Mouse (Mus musculus) limb, embryonic 13.5 days (tissue): Measurements from ENCODE around the gene Grm8. TPM values are rescaled to one million over a fixed set of nuclear protein-coding genes. Genes with fewer than 3 reads are reported as not detected.
"Not testable (repeated sequence)": the region's sequence is repeated elsewhere in the genome, so short reads cannot be mapped to it uniquely, and the experiment has no call there.

Experiments
- ATAC-seq: fragments of 200-750 bp; cut with Nextera tagmentation; 2 replicates; pipeline ENCODE4 v1.8.0; 2017; ENCODE audit warnings: low read depth, moderate number of reproducible peaks, moderate TSS enrichment; ENCODE audit not compliant: low FRiP score
- H3K27ac ChIP-seq: fragments of 300-500 bp; sonication (generic); 2 replicates; pipeline ENCODE4 v1.5.1; 2015; ENCODE audit warnings: inconsistent platforms, mild to moderate bottlenecking, moderate library complexity
- H3K27me3 ChIP-seq: fragments of 300-500 bp; sonication (generic); 2 replicates; pipeline ENCODE4 v1.6.1; 2015; ENCODE audit warnings: mild to moderate bottlenecking, inconsistent platforms
- H3K36me3 ChIP-seq: fragments of 300-500 bp; sonication (generic); 2 replicates; pipeline ENCODE4 v1.6.1; 2015; ENCODE audit warnings: inconsistent platforms, mild to moderate bottlenecking, moderate library complexity
- H3K4me1 ChIP-seq: fragments of 300-500 bp; sonication (generic); 2 replicates; pipeline ENCODE4 v1.6.1; 2015; ENCODE audit warnings: inconsistent platforms
- H3K4me2 ChIP-seq: fragments of 300-500 bp; sonication (generic); replicated peaks from 2 replicates; pipeline ENCODE4 v1.6.1; 2015; ENCODE audit warnings: inconsistent platforms, mild to moderate bottlenecking, moderate library complexity
- H3K4me3 ChIP-seq: fragments of 300-500 bp; sonication (generic); 2 replicates; pipeline ENCODE4 v1.5.1; 2015; ENCODE audit warnings: moderate library complexity, mild to moderate bottlenecking, inconsistent platforms
- H3K9ac ChIP-seq: fragments of 300-500 bp; sonication (generic); 2 replicates; pipeline ENCODE4 v1.6.1; 2015; ENCODE audit warnings: mild to moderate bottlenecking, inconsistent platforms
- H3K9me3 ChIP-seq: fragments of 300-500 bp; sonication (generic); 2 replicates; pipeline ENCODE4 v1.6.1; 2016; ENCODE audit warnings: inconsistent platforms
- WGBS: fragments of 180-500 bp; shearing (Covaris S2); methylation state at CpG from one replicate; pipeline ENCODE4 v1.1.7; 2015; 5-methylcytosine and 5-hydroxymethylcytosine counted together
- polyA plus RNA-seq: library from polyadenylated mRNA; unstranded; fragments of >200 nt; fragmentation: Nextera tagmentation; extraction: Ambion mirVana; gene quantifications from 2 replicates; pipeline ENCODE4 v1.2.1, GENCODE M21; 2015

The Grm8 gene
- polyA plus RNA-seq, 1 experiment from 2014 or later = 1.5 TPM

DNA sequence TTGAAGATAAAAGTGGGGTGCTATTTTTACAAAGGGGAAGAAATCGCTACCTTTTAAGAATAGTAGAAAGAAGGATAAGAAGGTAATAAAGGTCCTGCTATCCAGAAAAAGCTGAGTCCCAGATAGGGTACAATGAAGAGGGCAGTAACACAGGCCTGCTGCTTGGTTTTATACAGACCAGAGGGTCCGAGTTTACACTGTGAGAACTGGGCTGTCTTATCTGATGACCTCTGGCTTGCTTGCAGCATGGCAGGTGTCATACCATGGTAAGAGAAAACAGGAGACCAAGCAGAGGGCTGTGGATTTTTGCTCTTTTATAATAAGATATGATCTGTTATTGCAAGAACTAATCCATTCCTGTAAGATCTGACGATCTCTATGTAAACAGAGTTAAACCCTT is 206.9 kb downstream of the Grm8 start:
- no peak overlapping the region for H3K9ac ChIP-seq
- no peak for ATAC-seq
- no peaks in the 10 kb centered on the region for H3K4me1 ChIP-seq
- 51% methylated on average over 3 of the region's 3 CpGs for WGBS
- no peaks in the 10 kb centered on the region for H3K27me3 ChIP-seq
- H3K4me3 ChIP-seq = no peak overlapping the region
- H3K36me3 ChIP-seq = no peaks in the 10 kb centered on the region
- H3K4me2 ChIP-seq = no peak overlapping the region
- H3K9me3 ChIP-seq = no peaks in the 10 kb centered on the region
- no peak overlapping the region for H3K27ac ChIP-seq

DNA sequence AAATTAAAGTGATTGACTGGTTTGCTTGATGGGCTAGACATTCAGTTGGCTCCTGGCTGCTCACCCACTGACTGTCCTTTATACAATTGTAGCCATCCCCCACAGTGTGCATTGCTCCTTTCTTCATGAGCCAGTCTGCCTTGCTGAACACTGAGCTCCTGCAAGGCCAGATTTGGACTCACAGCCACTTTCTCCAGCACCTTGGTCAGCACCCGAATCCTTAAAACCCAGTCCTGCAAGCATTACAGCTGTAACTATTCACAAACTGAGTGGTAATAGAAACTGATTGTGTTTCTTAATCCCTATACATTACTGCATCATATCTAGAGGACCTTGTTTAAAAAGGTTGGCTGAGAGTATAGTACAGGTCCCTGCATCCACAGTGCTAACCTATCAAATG is 221.7 kb downstream of the Grm8 start:
- Histone ChIP-seq H3K27ac (no peak overlapping the region), H3K27me3 (no peaks in the 10 kb centered on the region), H3K4me1 (no peaks in the 10 kb centered on the region), H3K4me2 (no peak overlapping the region), H3K9me3 (0 out of 2 replicates have a peak, but pooled peaks cover 5% of the 10 kb centered on the region), H3K36me3 (no peaks in the 10 kb centered on the region), H3K4me3 (no peak overlapping the region), H3K9ac (no peak overlapping the region)
- ATAC-seq = no peak
- WGBS = 56% methylated on average over 1 of the region's 1 CpGs

DNA sequence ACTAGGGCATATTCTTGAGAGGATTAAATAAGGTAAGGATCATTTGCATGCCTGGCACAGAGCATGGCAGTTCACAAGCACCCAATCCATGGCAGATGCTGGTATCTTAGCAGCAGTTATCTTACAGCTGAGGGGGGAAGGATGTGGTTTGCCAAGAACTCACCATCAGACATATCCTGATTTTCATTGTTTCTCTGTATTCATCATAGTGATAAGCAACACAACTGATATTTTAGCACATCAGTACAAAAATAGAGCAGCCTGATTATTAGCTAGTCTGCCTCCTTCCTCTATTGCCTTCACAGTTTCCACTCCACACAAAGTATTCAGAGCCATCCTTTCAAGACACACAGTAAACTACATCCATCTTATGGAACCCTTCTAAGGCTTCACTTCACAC is 230.6 kb downstream of the Grm8 start:
- H3K9ac ChIP-seq = no peak overlapping the region

GRCm38 (mm10) chr6:27902224-27902623 is 232.8 kb downstream of the Grm8 start:
- H3K4me2 ChIP-seq = no peak overlapping the region
- H3K36me3 ChIP-seq = no peaks in the 10 kb centered on the region
- H3K9ac ChIP-seq = no peak overlapping the region
- no peaks in the 10 kb centered on the region for H3K27me3 ChIP-seq
- no peak for ATAC-seq
- WGBS = 79% methylated on average over 1 of the region's 1 CpGs
- no peak overlapping the region for H3K27ac ChIP-seq
- H3K9me3 ChIP-seq = no peaks in the 10 kb centered on the region
- no peaks in the 10 kb centered on the region for H3K4me1 ChIP-seq
- no peak overlapping the region for H3K4me3 ChIP-seq

More for the DNA sequence above, 230.6 kb downstream of the Grm8 start:
- no peak for ATAC-seq
- Histone ChIP-seq H3K4me2 (no peak overlapping the region), H3K9me3 (no peaks in the 10 kb centered on the region), H3K4me3 (no peak overlapping the region), H3K27me3 (no peaks in the 10 kb centered on the region), H3K36me3 (no peaks in the 10 kb centered on the region), H3K4me1 (no peaks in the 10 kb centered on the region), H3K27ac (no peak overlapping the region)

DNA sequence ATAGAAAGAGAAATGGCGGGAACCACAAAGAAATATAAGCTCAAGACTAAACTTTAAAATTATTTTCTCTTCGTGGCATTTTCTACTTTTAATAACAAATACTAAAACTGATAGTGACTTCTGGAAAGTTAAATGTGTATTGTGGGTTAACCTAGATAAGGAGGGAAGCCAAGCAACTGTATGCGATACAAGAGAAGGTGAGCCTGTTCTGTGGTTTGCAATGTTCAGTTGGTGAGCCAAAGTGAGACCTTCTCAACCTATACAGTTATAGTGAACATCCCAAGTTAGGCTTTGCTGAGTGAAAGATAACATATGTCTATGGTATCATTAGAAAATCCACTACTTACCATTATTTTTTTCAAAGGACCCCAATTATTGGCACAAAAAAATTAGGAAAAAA is 233.6 kb downstream of the Grm8 start:
- 88% methylated on average over 3 of the region's 3 CpGs for WGBS
- no peak for ATAC-seq

GRCm38 (mm10) chr6:27895153-27895552 is 239.8 kb downstream of the Grm8 start:
- Histone ChIP-seq H3K27me3 (no peaks in the 10 kb centered on the region), H3K9ac (no peak overlapping the region), H3K9me3 (no peaks in the 10 kb centered on the region), H3K4me1 (no peaks in the 10 kb centered on the region), H3K36me3 (no peaks in the 10 kb centered on the region), H3K27ac (no peak overlapping the region), H3K4me3 (no peak overlapping the region), H3K4me2 (no peak overlapping the region)
- 88% methylated on average over 1 of the region's 1 CpGs for WGBS
- ATAC-seq = no peak

More for the DNA sequence above, 233.6 kb downstream of the Grm8 start:
- Histone ChIP-seq H3K9me3 (no peaks in the 10 kb centered on the region), H3K4me1 (no peaks in the 10 kb centered on the region), H3K9ac (no peak overlapping the region), H3K4me3 (no peak overlapping the region), H3K36me3 (no peaks in the 10 kb centered on the region), H3K27ac (no peak overlapping the region), H3K27me3 (no peaks in the 10 kb centered on the region), H3K4me2 (no peak overlapping the region)

GRCm38 (mm10) chr6:27892886-27893285 is 242.1 kb downstream of the Grm8 start:
- no peaks in the 10 kb centered on the region for H3K36me3 ChIP-seq
- no peak overlapping the region for H3K4me3 ChIP-seq
- 91% methylated on average over 1 of the region's 1 CpGs for WGBS
- no peak overlapping the region for H3K9ac ChIP-seq
- no peaks in the 10 kb centered on the region for H3K9me3 ChIP-seq
- H3K27me3 ChIP-seq = no peaks in the 10 kb centered on the region
- H3K27ac ChIP-seq = no peak overlapping the region
- no peak overlapping the region for H3K4me2 ChIP-seq
- no peak for ATAC-seq
- H3K4me1 ChIP-seq = no peaks in the 10 kb centered on the region

GRCm38 (mm10) chr6:27888391-27888790 is 246.6 kb downstream of the Grm8 start:
- WGBS = 84% methylated on average over 2 of the region's 2 CpGs
- no peak for ATAC-seq

GRCm38 (mm10) chr6:27887922-27888321 is 247.1 kb downstream of the Grm8 start:
- Histone ChIP-seq H3K4me2 (no peak overlapping the region), H3K27me3 (no peaks in the 10 kb centered on the region), H3K9ac (no peak overlapping the region), H3K27ac (no peak overlapping the region), H3K9me3 (no peaks in the 10 kb centered on the region), H3K4me1 (no peaks in the 10 kb centered on the region), H3K36me3 (no peaks in the 10 kb centered on the region), H3K4me3 (no peak overlapping the region)
- WGBS = 97% methylated on average over 1 of the region's 1 CpGs
- no peak for ATAC-seq

More at GRCm38 (mm10) chr6:27888391-27888790, 246.6 kb downstream of the Grm8 start:
- no peak overlapping the region for H3K9ac ChIP-seq
- no peak overlapping the region for H3K4me2 ChIP-seq
- no peak overlapping the region for H3K27ac ChIP-seq
- H3K9me3 ChIP-seq = no peaks in the 10 kb centered on the region
- H3K36me3 ChIP-seq = no peaks in the 10 kb centered on the region
- no peaks in the 10 kb centered on the region for H3K27me3 ChIP-seq
- H3K4me1 ChIP-seq = no peaks in the 10 kb centered on the region
- H3K4me3 ChIP-seq = no peak overlapping the region

DNA sequence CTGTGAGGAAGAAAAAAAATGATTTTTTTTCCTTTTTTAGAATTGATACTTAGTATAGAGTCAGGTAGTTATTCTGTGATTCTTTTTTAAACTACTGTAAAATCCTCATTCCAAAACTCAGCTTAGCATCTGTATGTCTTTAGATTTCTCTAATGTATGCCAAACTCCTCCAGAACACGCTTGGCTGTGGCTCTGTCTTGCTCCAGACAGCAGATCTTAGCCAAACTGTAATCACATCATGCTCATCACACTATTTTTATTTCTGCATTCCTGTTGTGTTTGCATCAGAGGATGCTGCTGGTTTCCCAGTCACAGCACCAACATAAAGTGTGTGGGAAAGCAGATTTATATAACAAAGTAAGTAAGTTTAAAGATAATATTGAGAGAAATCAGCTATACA is 249.2 kb downstream of the Grm8 start:
- Histone ChIP-seq H3K27ac (no peak overlapping the region), H3K4me3 (no peak overlapping the region), H3K4me1 (no peaks in the 10 kb centered on the region), H3K36me3 (no peaks in the 10 kb centered on the region), H3K27me3 (no peaks in the 10 kb centered on the region), H3K9ac (no peak overlapping the region), H3K4me2 (no peak overlapping the region), H3K9me3 (no peaks in the 10 kb centered on the region)
- no peak for ATAC-seq
- WGBS = 68% methylated on average over 1 of the region's 1 CpGs

GRCm38 (mm10) chr6:27849644-27850043 is 285.3 kb downstream of the Grm8 start:
- Histone ChIP-seq H3K9ac (no peak overlapping the region), H3K4me2 (no peak overlapping the region), H3K27ac (no peak overlapping the region), H3K27me3 (no peaks in the 10 kb centered on the region), H3K4me3 (no peak overlapping the region), H3K9me3 (no peaks in the 10 kb centered on the region), H3K4me1 (no peaks in the 10 kb centered on the region), H3K36me3 (no peaks in the 10 kb centered on the region)
- no peak for ATAC-seq
- WGBS = 84% methylated on average over 1 of the region's 1 CpGs

DNA sequence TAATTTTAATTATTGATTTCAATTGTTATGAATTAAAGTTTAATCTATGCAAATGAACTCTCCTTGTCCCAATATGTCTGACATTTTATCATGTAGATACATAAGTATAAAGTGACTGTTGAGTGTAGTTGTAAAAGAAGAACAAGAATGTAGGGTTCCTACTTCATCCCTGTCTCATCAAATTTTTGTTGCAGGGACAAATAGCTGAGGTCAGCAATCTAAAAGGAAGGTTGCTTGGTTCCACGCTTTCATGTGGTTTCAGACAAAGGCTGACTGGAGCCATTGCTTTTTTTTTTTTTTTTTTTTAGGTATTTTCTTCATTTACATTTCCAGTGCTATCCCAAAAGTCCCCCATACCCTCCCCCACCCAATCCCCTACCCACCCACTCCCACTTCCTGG is 298.8 kb downstream of the Grm8 start:
- H3K4me3 ChIP-seq = no peak overlapping the region
- H3K27me3 ChIP-seq = no peaks in the 10 kb centered on the region
- no peak overlapping the region for H3K9ac ChIP-seq
- no peak overlapping the region for H3K4me2 ChIP-seq
- H3K9me3 ChIP-seq = no peaks in the 10 kb centered on the region
- WGBS = 89% methylated on average over 1 of the region's 1 CpGs
- H3K36me3 ChIP-seq = no peaks in the 10 kb centered on the region
- H3K4me1 ChIP-seq = no peaks in the 10 kb centered on the region
- no peak overlapping the region for H3K27ac ChIP-seq
- no peak for ATAC-seq

DNA sequence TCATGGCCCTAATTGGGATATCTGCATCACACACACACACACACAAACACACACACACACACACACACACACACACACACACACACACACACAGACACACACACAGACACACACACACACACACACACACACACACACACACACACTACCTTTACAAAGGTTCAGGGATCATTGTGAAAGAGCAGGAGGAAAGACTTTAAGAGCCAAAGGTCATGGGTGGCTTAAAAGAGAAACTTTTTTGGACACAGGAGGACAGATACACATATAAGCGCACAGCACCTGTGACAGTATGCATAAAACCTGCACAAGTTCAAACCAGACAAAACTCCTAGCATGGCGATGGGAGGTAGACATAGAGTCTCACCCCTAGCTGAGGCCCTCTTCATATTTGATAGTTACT is 315.2 kb downstream of the Grm8 start:
- WGBS = 84% methylated on average over 2 of the region's 2 CpGs
- not testable (repeated sequence) for H3K9ac ChIP-seq, H3K9me3 ChIP-seq, H3K36me3 ChIP-seq, H3K4me3 ChIP-seq, ATAC-seq, H3K4me1 ChIP-seq, H3K27ac ChIP-seq, H3K27me3 ChIP-seq, H3K4me2 ChIP-seq
